Mouse (Mus musculus) liver, adult (tissue): Measurements from ENCODE around the gene Abcb6.

ENCODE experiments used
- GATA4 ChIP-seq: IDR thresholded peaks from 2 replicates; pipeline ENCODE4 v1.6.1; 2014; ENCODE audit warnings: mild to moderate bottlenecking, low read length; ENCODE audit not compliant: insufficient replicate concordance

The Abcb6 gene

GRCm38 (mm10) chr1:75141486-75142190 lies 38.6 kb downstream of the Abcb6 start:
- peak; percentile 11; the same call in 1 of the 2 replicates for TF ChIP-seq GATA4

- no peak for TF ChIP-seq GATA4
These were observed 39.5 kb downstream of the Abcb6 start for GRCm38 (mm10) chr1:75140601-75141190.

DNA sequence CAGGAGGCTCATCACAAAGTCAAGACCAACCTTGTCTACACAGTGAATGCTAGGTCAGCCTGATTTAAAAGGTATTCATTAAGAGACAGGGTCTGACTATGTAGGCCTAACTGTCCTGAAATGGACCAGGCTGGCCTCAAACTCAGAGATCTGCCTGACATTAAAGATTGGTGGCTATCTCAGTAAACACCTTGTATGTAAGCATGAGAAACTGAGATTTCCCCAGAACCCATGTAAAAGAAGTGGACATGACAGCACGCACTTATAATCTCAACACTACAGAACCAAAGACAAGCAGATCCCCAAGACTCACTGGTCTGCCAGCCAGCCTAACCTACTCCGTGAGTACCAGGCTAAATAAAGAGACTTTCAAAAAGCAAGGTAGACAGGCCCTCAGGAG lies 41.7 kb downstream of the Abcb6 start:
- TF ChIP-seq GATA4 = no peak

GRCm38 (mm10) chr1:75136730-75137129 lies 43.5 kb downstream of the Abcb6 start:
- TF ChIP-seq GATA4 = no peak

DNA sequence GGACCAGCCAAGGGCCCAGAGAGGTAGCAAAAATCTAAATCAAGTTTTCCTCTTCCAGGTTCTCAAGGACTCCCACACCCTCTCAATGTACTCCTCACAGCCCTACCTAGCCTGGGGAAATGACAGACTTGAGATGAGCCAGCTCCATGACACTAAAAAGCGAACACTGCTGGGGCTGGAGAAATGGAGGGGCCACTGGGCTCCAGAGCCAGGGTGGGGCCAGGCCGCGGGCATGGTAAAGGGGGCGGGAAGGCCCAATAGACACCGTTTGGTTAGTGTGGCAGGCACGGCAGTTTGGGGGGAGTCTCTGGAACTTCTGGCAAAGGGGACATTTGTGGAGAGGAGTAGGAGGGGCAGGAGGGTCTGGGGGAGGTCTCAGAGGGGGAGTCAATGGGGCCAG lies 43.9 kb downstream of the Abcb6 start:
- TF ChIP-seq GATA4 = no peak

DNA sequence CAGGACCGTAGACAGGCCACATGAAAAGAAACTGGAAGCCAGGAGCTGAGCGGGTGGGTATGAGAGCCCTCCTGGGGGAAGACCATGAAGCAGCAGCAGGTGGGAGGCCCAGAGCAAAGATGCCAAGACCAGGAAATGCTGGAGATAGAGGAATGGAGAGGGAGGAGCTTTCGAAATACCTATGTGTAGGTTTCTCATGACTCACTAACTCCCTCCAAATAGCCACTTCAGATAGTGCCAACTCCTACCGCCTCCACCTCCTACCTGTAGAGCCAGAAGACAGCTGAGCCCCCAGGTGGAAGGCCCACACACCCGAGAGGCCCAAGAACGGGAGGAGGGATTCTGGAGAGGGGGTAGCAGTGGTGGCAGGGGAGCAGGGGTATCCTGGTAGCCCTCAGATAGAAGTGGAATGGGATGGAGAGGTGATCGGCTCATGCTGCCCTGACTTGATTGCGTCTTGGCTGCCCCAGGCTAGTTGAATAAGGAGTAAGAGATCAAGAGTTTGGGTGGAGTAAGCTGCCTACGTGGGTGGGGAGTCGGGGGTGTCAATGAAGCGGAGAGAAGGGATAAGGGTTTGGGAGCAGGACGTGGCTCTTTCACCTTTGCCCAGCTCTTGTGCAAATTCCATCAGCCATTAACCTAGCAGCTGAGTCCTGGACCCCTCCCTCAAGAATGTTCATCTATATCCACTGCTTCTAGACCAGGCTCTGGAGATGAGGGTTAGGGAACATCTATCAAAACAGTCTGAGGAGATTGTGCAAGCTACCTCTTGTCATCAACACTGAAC lies 46.6 kb downstream of the Abcb6 start, which contains the start of gene Slc23a3:
Gene Slc23a3, minus strand, starts transcription at position 470 of the 787 bp plus-strand sequence.
- TF ChIP-seq GATA4 = no peak

DNA sequence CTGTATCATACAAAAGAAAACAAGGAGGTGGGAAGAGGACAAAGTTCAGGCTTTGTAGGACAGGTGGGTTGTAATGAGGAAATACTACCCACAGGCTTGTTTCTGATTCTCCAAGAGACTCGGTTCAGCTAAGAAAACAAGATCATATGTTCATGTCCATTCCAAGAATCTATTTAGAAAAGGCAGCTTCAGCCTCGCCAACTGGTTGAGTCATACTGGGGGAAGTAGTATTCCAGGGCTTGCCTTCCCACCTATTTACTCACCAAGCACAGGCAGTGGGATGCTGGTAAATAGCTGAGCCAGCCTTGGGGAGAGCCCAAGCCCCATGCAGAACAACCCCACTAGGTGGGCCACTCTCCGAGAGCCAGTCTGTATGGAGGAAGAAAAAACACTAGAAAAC lies 51.6 kb downstream of the Abcb6 start:
- TF ChIP-seq GATA4 = no peak

- no peak for TF ChIP-seq GATA4
These were observed 54.8 kb downstream of the Abcb6 start for GRCm38 (mm10) chr1:75125418-75125817.

GRCm38 (mm10) chr1:75124346-75125321 lies 55.6 kb downstream of the Abcb6 start, which contains the start of gene Nhej1:
Gene Nhej1, minus strand, starts transcription at chr1:75125200.
- TF ChIP-seq GATA4 = peak; percentile 80; the same call in 1 of the 2 replicates

- no peak for TF ChIP-seq GATA4
These were observed 58.0 kb downstream of the Abcb6 start for GRCm38 (mm10) chr1:75122211-75122610.
